Mouse (Mus musculus) C2C12 (cell line): Measurements from ENCODE around the gene Wnt6. TPM values are rescaled to one million over a fixed set of nuclear protein-coding genes. Genes with fewer than 3 reads are reported as not detected.
"Not testable (repeated sequence)": the region's sequence is repeated elsewhere in the genome, so short reads cannot be mapped to it uniquely, and the experiment has no call there.

Experiments
- H3K27me3 ChIP-seq: one replicate; pipeline ENCODE4 v1.6.1; 2011; ENCODE audit not compliant: control insufficient read depth, insufficient read depth, insufficient read length
- H3K36me3 ChIP-seq: one replicate; pipeline ENCODE4 v1.6.1; 2011; ENCODE audit not compliant: control insufficient read depth, insufficient read depth
- H3K4me3 ChIP-seq: one replicate; pipeline ENCODE4 v1.5.1; 2011; ENCODE audit warnings: mild to moderate bottlenecking, control low read depth; ENCODE audit not compliant: poor library complexity, insufficient read depth, severe bottlenecking
- H3K79me2 ChIP-seq: one replicate; pipeline ENCODE4 v1.6.1; 2011; ENCODE audit not compliant: control insufficient read depth, insufficient read depth
- H3K79me3 ChIP-seq: one replicate; pipeline ENCODE4 v1.6.1; 2011; ENCODE audit warnings: low read depth, control low read depth
- H3ac ChIP-seq: one replicate; pipeline ENCODE3; 2011; ENCODE audit warnings: low read depth; ENCODE audit not compliant: control insufficient read depth, insufficient read length
- CEBPB ChIP-seq: IDR thresholded peaks from one replicate; pipeline ENCODE4 v1.6.1; 2011; ENCODE audit warnings: low read depth, mild to moderate bottlenecking, control low read depth, moderate library complexity
- CTCF ChIP-seq: IDR thresholded peaks from one replicate; pipeline ENCODE4 v1.5.1; 2011; ENCODE audit not compliant: control insufficient read depth, insufficient read depth, insufficient read length
- FOSL1 ChIP-seq: IDR thresholded peaks from one replicate; pipeline ENCODE4 v1.8.0; 2011; ENCODE audit warnings: mild to moderate bottlenecking, low read length; ENCODE audit not compliant: poor library complexity, insufficient read depth, severe bottlenecking
- MAX ChIP-seq: IDR thresholded peaks from one replicate; pipeline ENCODE4 v1.6.1; 2011; ENCODE audit warnings: mild to moderate bottlenecking, control low read depth
- MYOD1 ChIP-seq: IDR thresholded peaks from one replicate; pipeline ENCODE4 v1.6.1; 2011; ENCODE audit warnings: low read depth; ENCODE audit not compliant: control insufficient read depth, insufficient read length
- MYOG ChIP-seq: IDR thresholded peaks from one replicate; pipeline ENCODE4 v1.6.1; 2011; ENCODE audit not compliant: control insufficient read depth, insufficient read length; ENCODE audit errors: extremely low read depth
- USF1 ChIP-seq: IDR thresholded peaks from one replicate; pipeline ENCODE4 v1.6.1; 2011; ENCODE audit warnings: low read depth, mild to moderate bottlenecking, control low read depth, moderate library complexity
- polyA plus RNA-seq: library from polyadenylated mRNA; unstranded; fragments of >200 nt; fragmentation: generic; extraction: Trizol; gene quantifications from one replicate; pipeline ENCODE4 v1.2.1, GENCODE M21; 2012; ENCODE audit warnings: missing spikeins

Wnt6 gene
- polyA plus RNA-seq, 1 experiment = 3.0 TPM

- Histone ChIP-seq H3K4me3 (no peak overlapping the region), H3K36me3 (no peaks in the 10 kb centered on the region), H3ac (no peak overlapping the region), H3K79me2 (no peaks in the 10 kb centered on the region), H3K27me3 (no peaks in the 10 kb centered on the region), H3K79me3 (no peaks in the 10 kb centered on the region)
- no peak for TF ChIP-seq MAX
- no peak for TF ChIP-seq CEBPB
- TF ChIP-seq CTCF = no peak
- TF ChIP-seq FOSL1 = no peak
- no peak for TF ChIP-seq MYOD1
- no peak for TF ChIP-seq USF1
- no peak for TF ChIP-seq MYOG
These were observed 34.9 kb downstream of the Wnt6 start for GRCm38 (mm10) chr1:74806360-74807311.

GRCm38 (mm10) chr1:74807551-74808071, 35.9 kb downstream of the Wnt6 start:
- Histone ChIP-seq H3K79me2 (no peaks in the 10 kb centered on the region), H3K36me3 (no peaks in the 10 kb centered on the region), H3K79me3 (no peaks in the 10 kb centered on the region), H3ac (no peak overlapping the region), H3K27me3 (no peaks in the 10 kb centered on the region), H3K4me3 (no peak overlapping the region)
- TF ChIP-seq CEBPB (peak; percentile 25), MYOD1 (no peak), MYOG (no peak)

GRCm38 (mm10) chr1:74808078-74808477, 36.4 kb downstream of the Wnt6 start:
- Histone ChIP-seq H3K36me3 (no peaks in the 10 kb centered on the region), H3K79me3 (no peaks in the 10 kb centered on the region), H3K79me2 (no peaks in the 10 kb centered on the region), H3K4me3 (no peak overlapping the region), H3K27me3 (no peaks in the 10 kb centered on the region), H3ac (peak overlapping the region; percentile 2)
- TF ChIP-seq CTCF (peak; percentile 94), MAX (peak; percentile 33), USF1 (no peak)

- Histone ChIP-seq H3K36me3 (no peaks in the 10 kb centered on the region), H3K4me3 (no peak overlapping the region), H3K27me3 (no peaks in the 10 kb centered on the region), H3ac (no peak overlapping the region), H3K79me3 (no peaks in the 10 kb centered on the region), H3K79me2 (no peaks in the 10 kb centered on the region)
- no peak for TF ChIP-seq MAX
- no peak for TF ChIP-seq MYOD1
- TF ChIP-seq MYOG = no peak
- TF ChIP-seq USF1 = no peak
- no peak for TF ChIP-seq CEBPB
- no peak for TF ChIP-seq CTCF
- no peak for TF ChIP-seq FOSL1
These were observed 37.3 kb downstream of the Wnt6 start for GRCm38 (mm10) chr1:74809007-74809406.

GRCm38 (mm10) chr1:74814931-74815647, 43.4 kb downstream of the Wnt6 start:
- H3K36me3 ChIP-seq = no peaks in the 10 kb centered on the region
- TF ChIP-seq MYOG = no peak
- TF ChIP-seq MYOD1 = no peak
- TF ChIP-seq USF1 = no peak
- TF ChIP-seq FOSL1 = no peak
- no peak for TF ChIP-seq MAX
- TF ChIP-seq CTCF = no peak
- TF ChIP-seq CEBPB = no peak
- H3K27me3 ChIP-seq = no peaks in the 10 kb centered on the region
- no peaks in the 10 kb centered on the region for H3K79me3 ChIP-seq
- H3K79me2 ChIP-seq = no peaks in the 10 kb centered on the region
- H3ac ChIP-seq = no peak overlapping the region
- H3K4me3 ChIP-seq = no peak overlapping the region

- not testable (repeated sequence) for H3K79me3 ChIP-seq, H3ac ChIP-seq, H3K36me3 ChIP-seq, H3K27me3 ChIP-seq, H3K4me3 ChIP-seq, H3K79me2 ChIP-seq
These were observed 44.3 kb downstream of the Wnt6 start for GRCm38 (mm10) chr1:74815965-74816364.
